Mouse (Mus musculus) right cerebral cortex, postnatal 36 days (tissue): Measurements from ENCODE around the gene Zbtb9.

Source experiments
- DNase-seq, 2 experiments: peaks; one replicate each; pipeline ENCODE4 v3.0.0; 2022; ENCODE audit warnings: low spot score in 2 of 2, mixed read lengths in 1 of 2

Zbtb9 gene

GRCm38 (mm10) chr17:26947231-26948100 is 25.5 kb upstream of the Zbtb9 start:
- no peak for DNase-seq

GRCm38 (mm10) chr17:26948316-26949050 is 24.5 kb upstream of the Zbtb9 start:
- no peak for DNase-seq

GRCm38 (mm10) chr17:26949051-26949577 is 23.9 kb upstream of the Zbtb9 start:
- DNase-seq, result no peak

- no peak for DNase-seq
Observed at GRCm38 (mm10) chr17:26949866-26950265, 23.1 kb upstream of the Zbtb9 start.

- no peak for DNase-seq
Observed at GRCm38 (mm10) chr17:26950560-26951288, 22.2 kb upstream of the Zbtb9 start.

GRCm38 (mm10) chr17:26951406-26951805 is 21.6 kb upstream of the Zbtb9 start:
- peak; percentile 76 to 80 for DNase-seq

- no peak for DNase-seq
Observed at GRCm38 (mm10) chr17:26951952-26952877, 20.8 kb upstream of the Zbtb9 start.

GRCm38 (mm10) chr17:26953201-26953600 is 19.8 kb upstream of the Zbtb9 start:
- no peak for DNase-seq

- no peak for DNase-seq
Observed at GRCm38 (mm10) chr17:26953726-26954125, 19.2 kb upstream of the Zbtb9 start.

- no peak for DNase-seq
Observed at GRCm38 (mm10) chr17:26956309-26956708, 16.7 kb upstream of the Zbtb9 start.

- no peak for DNase-seq
Observed at GRCm38 (mm10) chr17:26956895-26957294, 16.1 kb upstream of the Zbtb9 start.

GRCm38 (mm10) chr17:26957872-26958271 is 15.1 kb upstream of the Zbtb9 start:
- DNase-seq, result no peak

- peak in 1 of 2 experiments; percentile 50 for DNase-seq
Observed at GRCm38 (mm10) chr17:26958880-26959279, 14.1 kb upstream of the Zbtb9 start.

GRCm38 (mm10) chr17:26959815-26960214 is 13.2 kb upstream of the Zbtb9 start:
- DNase-seq, result no peak

- DNase-seq, result no peak
Observed at GRCm38 (mm10) chr17:26961572-26962240, 11.3 kb upstream of the Zbtb9 start.

- DNase-seq, result peak in 1 of 2 experiments; percentile 68
Observed at GRCm38 (mm10) chr17:26966993-26967392, 6.0 kb upstream of the Zbtb9 start.

GRCm38 (mm10) chr17:26967477-26967876 is 5.5 kb upstream of the Zbtb9 start:
- no peak for DNase-seq

GRCm38 (mm10) chr17:26968200-26968611 is 4.8 kb upstream of the Zbtb9 start:
- DNase-seq, result peak in 1 of 2 experiments; percentile 74

GRCm38 (mm10) chr17:26969257-26969656 is 3.7 kb upstream of the Zbtb9 start:
- no peak for DNase-seq

GRCm38 (mm10) chr17:26970221-26970620 is 2.7 kb upstream of the Zbtb9 start:
- no peak for DNase-seq
